Mouse (Mus musculus): Measurements from ENCODE around the gene Klk1b8. TPM values are rescaled to one million over a fixed set of nuclear protein-coding genes. Genes with fewer than 3 reads are reported as not detected.

Klk1b8 gene
- polyA plus RNA-seq (2012; rRNA removed) = not detected in 2 replicates

DNA sequence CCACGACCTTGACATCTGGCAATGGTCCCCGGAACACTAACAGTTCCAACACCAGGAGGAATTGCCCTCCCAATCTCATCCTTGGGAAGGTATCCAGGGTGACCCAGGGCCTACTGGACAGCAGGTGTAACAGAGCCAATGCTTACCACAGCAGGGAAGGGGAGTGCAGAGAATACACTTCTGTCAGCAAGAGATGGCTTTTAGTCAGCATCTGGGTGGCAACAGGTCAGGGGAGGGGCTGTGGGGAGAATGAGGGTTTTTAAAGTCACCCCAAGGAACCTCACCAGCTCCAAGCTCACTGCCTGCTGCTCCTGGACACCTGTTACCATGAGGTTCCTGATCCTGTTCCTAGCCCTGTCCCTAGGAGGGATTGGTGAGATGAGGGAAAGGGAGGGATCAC lies at the start of gene Klk1b8:
Gene Klk1b8 (plus strand): TSS at position 301 of the 400 bp plus-strand sequence.

DNA sequence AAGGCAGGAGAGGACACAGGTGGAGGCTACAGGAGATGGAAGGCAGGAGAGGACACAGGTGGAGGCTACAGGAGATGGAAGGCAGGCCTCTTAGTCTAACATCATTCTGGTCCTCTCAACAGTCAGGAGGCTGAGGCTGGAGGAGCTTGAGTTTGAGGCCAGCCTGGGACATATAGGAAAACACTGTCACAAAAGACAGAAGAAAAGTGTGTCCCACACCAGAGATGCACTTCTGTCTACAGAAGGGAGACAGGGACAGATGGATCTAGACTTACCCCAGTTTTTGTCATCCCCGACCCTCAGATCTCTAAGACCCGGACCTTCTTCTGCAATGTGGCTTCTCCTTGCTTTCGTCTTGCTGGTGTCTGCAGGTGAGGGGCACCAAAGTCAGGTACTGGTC lies 17.0 kb upstream of the Klk1b8 start, which contains the start of gene Klk15:
Gene Klk15 (plus strand): TSS at position 301 of the 400 bp plus-strand sequence.

DNA sequence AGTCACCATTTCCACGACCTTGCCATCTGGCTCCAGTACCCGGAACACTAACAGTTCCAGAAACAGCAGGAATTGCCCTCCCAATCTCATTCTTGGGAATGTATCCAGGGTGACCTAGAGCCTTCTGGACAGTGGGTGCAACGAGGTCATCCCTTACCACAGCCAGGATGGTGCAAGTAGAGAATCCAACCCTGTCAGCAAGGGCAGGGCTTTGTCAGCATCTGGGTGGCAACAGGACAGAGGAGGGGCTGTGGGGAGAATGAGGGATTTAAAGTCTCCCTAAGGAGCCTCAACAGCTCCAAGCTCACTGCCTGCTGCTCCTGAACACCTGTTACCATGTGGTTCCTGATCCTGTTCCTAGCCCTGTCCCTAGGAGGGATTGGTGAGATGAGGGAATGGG lies 16.0 kb downstream of the Klk1b8 start, which contains the start of gene Klk1b1:
Gene Klk1b1 (plus strand): TSS at position 301 of the 400 bp plus-strand sequence.

DNA sequence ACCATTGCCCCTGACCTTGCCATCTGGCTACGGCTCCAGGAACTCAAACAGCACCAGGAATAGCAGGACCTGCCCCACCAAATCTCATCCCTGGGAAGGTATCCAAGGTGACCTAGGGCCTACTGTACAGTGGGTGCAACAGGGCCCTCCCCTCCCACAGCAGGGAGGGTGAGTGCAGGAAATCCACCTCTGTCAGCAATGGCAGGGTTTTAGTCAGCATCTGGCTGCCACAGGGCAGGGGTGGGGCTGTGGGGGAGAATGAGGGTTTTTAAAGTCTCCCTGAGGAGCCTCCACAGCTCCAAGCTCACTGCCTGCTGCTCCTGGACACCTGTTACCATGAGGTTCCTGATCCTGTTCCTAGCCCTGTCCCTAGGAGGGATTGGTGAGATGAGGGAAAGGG lies 25.3 kb downstream of the Klk1b8 start, which contains the start of gene Klk1b9:
Gene Klk1b9 (plus strand): TSS at position 301 of the 400 bp plus-strand sequence.

DNA sequence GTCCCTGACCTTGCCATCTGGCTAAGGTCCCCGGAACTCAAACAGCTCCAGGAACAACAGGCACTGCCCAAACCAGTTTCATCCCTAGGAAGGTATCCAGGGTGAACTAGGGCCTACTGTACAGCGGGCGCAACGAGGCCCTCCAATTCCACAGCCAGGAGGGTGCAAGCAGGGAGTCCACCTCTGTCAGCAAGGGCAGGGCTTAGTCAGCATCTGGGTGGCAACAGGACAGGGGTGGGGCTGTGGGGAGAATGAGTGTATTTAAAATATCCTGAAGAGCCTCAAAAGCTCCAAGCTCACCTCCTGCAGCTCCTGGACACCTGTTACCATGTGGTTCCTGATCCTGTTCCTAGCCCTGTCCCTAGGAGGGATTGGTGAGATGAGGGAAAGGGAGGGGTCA lies 45.1 kb downstream of the Klk1b8 start, which contains the start of gene Klk1b11:
Gene Klk1b11 (plus strand): TSS at position 301 of the 400 bp plus-strand sequence.

Other genes with a start within 250 kb of the Klk1b8 start
- 0.16 and 0.27 TPM in 2 replicates for gene Klk13, start 238.1 kb upstream of the Klk1b8 start, polyA plus RNA-seq (2012; rRNA removed)
- gene Klk12, start 181.8 kb upstream of the Klk1b8 start, polyA plus RNA-seq (2012; rRNA removed) = not detected in 2 replicates
- gene Klk11, start 176.1 kb upstream of the Klk1b8 start, polyA plus RNA-seq (2012; rRNA removed) = not detected in 2 replicates
- gene Klk10, start 169.6 kb upstream of the Klk1b8 start, polyA plus RNA-seq (2012; rRNA removed) = 0.18 and 0.27 TPM in 2 replicates
- gene Klk9, start 158.8 kb upstream of the Klk1b8 start, polyA plus RNA-seq (2012; rRNA removed) = 0.04 TPM in 1 of 2 replicates, not detected in the other
- gene Klk8, start 153.1 kb upstream of the Klk1b8 start, polyA plus RNA-seq (2012; rRNA removed) = 9.3 TPM in 2 replicates
- gene Klk7, start 139.4 kb upstream of the Klk1b8 start, polyA plus RNA-seq (2012; rRNA removed) = 0.07 and 0.12 TPM in 2 replicates
- 0.17 TPM in 1 of 2 replicates, not detected in the other for gene Klk6, start 126.2 kb upstream of the Klk1b8 start, polyA plus RNA-seq (2012; rRNA removed)
- 0.05 and 0.07 TPM in 2 replicates for gene Klk5, start 108.7 kb upstream of the Klk1b8 start, polyA plus RNA-seq (2012; rRNA removed)
- gene Klk4, start 69.5 kb upstream of the Klk1b8 start, polyA plus RNA-seq (2012; rRNA removed) = 0.15 TPM in 1 of 2 replicates, not detected in the other
- not detected in 2 replicates for gene Klk15, start 16.9 kb upstream of the Klk1b8 start, polyA plus RNA-seq (2012; rRNA removed)
- gene Klk1b1, start 16.1 kb downstream of the Klk1b8 start, polyA plus RNA-seq (2012; rRNA removed) = not detected in 2 replicates
- not detected in 2 replicates for gene Klk1b9, start 25.4 kb downstream of the Klk1b8 start, polyA plus RNA-seq (2012; rRNA removed)
- not detected in 2 replicates for gene Klk1b11, start 45.2 kb downstream of the Klk1b8 start, polyA plus RNA-seq (2012; rRNA removed)
- not detected in 2 replicates for gene Klk1b26, start 61.5 kb downstream of the Klk1b8 start, polyA plus RNA-seq (2012; rRNA removed)
- gene Klk1b27, start 101.6 kb downstream of the Klk1b8 start, polyA plus RNA-seq (2012; rRNA removed) = not detected in 2 replicates
- gene Klk1b21, start 151.7 kb downstream of the Klk1b8 start, polyA plus RNA-seq (2012; rRNA removed) = not detected in 2 replicates
- not detected in 2 replicates for gene Klk1b22, start 162.0 kb downstream of the Klk1b8 start, polyA plus RNA-seq (2012; rRNA removed)
- not detected in 2 replicates for gene Klk1b16, start 186.1 kb downstream of the Klk1b8 start, polyA plus RNA-seq (2012; rRNA removed)
- gene Klk1b24, start 237.6 kb downstream of the Klk1b8 start, polyA plus RNA-seq (2012; rRNA removed) = 0.07 and 0.10 TPM in 2 replicates
- not detected in 2 replicates for gene Klk1b3, start 247.5 kb downstream of the Klk1b8 start, polyA plus RNA-seq (2012; rRNA removed)